Mouse (Mus musculus) cerebellum, postnatal 36 days (tissue): ENCODE data around the gene Hcls1.

ENCODE experiments used
- DNase-seq, 2 experiments: peaks; one replicate each; pipeline ENCODE4 v3.0.0; 2021 to 2022; ENCODE audit warnings: mixed read lengths in 2 of 2

The Hcls1 gene

DNA sequence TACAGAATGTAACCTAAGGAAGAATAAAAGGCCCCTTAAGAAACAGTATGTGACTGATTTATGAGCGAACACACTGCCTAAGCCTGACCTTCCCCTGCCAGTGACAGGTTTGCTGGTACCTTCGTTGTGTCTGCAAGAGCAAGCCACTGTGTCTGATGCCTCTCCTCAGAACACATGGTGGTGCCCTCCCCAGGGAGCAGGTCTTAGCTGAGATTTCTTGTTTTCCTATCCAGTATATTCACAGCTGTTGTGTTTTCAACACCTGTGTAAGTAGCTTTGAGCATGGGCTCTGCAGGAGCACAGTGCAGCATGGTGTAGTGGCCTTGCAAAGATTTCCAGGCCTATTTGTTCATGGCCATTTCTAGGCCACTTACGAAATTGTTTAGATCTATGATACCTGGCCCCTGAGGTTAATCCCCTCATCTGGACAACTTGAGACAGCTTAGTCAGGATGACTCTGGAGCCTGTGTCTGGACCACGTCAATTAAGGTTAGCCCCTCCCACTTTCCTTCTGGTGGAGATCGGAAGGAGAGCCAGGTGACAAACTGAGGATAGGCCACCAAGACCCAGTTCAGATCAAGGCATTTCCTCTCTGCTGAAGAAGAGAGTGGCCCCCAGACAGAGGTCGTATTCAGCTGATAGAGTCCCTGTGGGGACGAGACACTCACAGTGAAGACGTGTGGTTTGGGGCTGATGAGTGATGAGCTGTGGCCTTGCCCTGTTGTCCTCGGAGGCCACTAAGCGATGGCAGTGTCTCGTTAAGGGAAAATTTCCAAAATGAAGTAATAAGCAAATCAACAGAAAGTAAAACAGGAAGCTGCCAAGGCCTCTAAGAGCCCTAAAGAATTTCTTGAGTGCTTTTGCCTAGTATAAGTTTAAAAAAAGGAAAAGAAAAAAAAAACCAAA is 4.3 kb upstream of the Hcls1 start:
- DNase-seq: no peak

DNA sequence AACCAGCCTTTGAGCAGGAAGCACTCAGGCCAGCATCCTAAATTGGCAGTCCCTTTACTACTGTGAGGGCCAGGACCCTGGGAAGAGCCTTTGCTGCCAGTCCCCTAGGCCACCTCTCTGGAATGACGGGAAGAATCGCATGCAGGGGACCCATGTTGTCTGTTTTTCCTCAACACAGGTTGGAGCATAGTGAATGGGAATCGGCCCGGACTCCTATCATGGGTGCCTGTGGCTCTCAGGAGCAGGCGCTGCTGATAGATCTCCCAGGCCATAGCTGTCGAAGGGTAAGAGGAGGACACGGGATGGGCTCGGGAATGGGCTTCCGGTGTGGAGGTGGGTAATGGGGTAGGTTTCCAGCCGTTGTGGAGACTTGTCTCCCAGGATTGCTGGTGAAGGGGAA is 3.4 kb upstream of the Hcls1 start:
- DNase-seq: no peak

DNA sequence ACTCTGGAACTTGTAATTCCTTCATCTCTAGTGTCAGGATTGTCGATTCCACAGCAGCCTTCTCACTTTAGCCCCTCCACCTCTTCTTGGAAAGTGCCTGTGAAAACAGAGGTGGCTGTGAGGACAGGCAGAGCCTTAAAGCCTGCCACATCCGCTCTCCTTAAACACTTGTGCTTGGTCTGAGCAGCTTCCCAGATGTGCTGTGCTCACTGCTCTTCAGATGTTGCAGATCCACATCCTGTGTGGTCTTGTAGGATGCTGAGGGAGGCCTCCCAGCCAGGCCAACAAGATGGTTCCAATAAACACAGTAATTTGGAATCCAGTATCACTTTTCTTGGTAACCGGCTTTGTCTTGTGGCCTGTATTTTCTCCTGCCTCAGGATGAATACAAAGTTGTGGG is 2.8 kb upstream of the Hcls1 start:
- DNase-seq: no peak

DNA sequence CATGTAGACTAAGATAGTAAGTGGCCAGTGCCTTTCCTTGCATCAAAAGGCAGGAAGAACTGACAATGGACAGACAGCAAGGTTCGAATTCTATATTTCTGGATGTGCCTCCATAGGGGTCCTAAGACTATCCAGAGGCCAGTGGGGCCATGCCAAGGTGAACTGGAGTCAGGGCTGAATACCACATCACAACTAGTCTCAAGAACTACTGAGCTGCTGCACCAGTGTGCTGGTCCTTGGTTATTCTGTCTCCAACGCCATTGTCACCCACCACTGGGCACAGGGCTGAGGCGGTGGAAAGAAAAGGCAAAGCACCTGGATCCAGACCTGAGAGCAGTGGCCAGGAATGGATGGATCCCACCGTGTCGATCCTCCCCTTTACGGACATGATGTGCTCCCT is 2.2 kb upstream of the Hcls1 start:
- no peak for DNase-seq

DNA sequence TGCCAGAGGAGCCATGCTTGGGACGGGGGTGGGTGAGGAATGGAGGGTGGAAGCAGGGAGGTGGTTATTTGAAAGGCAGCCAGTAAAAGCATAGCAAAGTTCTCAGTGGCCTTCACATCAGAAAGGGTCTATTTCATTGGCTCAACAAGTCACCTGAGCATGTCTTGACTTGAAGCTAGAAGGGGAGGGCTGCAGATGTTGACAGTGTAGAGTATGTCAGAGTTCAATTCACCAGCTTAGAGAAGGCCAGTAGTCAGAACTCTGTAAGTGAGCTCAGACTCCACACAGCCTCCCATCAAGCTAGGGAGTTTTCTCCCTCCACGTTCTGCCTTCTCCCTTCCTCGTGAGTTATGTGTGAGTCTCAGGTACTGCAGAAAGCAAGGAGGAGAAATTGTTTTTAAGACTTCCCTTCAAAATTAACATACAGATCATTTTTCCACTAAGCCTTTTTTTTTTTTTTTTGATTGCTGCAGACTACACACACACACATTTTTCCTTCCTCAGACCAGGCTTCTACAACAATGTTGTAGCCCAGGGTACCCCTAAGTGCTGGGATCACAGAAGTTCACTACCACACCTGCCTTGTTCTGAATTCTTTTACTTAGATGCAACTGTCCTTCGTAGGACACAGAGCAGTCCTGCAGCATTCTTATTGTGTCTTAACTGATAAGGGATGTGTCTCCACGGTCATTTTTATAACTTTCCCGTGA is 497 bp upstream of the Hcls1 start:
- DNase-seq: no peak

DNA sequence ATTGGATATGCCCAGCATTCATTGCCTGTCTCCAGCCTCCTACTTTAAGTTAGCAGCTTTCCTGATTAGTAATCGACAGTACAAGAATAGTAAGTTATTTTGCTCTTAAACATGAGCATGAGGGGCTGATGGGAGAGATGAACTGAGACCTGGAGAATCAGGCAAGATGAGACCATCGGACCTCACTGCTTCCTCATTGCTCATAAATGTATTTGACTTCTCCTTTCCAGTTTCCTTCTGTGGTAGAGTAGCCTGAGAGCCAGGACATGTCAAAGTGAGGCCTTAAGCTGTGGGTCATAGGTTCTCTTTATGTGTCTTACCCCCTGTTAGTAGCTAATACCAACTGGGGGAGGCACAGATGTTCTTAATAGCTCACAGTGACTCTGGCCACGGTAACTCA is 1.0 kb downstream of the Hcls1 start:
- DNase-seq: no peak

DNA sequence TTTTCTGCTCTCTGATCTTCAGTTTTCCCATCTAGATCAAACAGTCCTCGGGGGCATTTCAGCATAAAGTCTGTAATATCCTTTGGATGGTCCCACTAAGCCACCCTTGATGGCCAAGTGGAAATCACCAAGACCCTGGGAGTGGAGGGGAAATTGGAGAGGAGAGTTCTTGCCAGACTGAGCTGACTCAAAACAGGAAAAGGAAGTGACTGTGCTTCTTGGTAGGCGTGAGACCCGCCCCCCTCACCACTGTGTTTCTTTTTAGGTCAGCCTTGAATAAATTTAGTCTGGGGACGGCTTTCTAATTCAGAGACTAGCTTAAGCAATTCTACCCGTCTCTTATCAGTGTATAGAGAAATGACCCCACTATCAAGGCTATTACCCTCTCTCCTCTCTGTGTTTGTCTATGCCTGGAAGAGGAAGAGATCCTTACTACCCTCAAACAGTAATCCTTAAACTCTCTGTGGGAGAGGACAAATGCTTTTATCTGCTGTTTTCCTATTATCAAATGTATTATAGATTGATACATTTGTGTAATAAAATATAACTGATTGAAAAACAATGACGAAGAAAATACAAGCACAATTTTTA is 6.4 kb downstream of the Hcls1 start:
- DNase-seq: no peak

DNA sequence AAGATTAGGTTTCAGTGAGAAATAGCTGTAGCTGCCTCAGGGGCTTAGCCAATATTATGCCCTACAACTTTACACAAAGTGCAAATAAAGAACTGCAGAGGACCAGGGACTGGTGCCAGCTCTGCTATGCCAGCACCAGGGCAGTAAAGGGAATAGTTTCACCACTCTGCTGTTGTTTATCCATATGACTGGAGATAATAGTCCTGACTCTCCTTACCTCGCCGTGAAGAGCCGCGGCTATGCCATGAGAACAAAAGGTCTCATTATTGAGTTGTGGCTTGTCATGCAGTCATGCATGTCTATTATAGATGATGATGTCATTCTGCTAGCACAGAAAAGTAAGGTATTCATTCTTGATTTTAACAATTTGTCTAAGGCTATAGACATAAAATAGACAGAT is 7.1 kb downstream of the Hcls1 start:
- DNase-seq: no peak

DNA sequence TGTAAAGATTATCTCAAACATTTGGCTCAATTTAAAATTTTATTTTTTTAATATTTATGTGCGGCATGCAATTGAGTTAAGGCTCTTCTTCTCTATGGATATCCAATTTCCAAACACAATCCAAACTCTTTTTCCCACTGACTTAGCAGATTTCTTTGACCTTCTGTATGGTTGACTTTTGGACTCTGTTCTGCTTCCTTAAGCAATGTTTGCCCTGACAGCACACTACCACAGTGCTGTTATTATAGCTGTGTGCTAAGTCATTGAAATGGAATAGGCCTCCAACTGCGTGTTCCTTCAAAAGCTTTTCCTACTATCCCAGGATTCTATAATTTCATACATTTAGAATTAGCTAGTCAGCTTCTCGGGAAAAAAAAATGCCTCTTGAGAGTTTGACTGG is 8.8 kb downstream of the Hcls1 start:
- no peak for DNase-seq

DNA sequence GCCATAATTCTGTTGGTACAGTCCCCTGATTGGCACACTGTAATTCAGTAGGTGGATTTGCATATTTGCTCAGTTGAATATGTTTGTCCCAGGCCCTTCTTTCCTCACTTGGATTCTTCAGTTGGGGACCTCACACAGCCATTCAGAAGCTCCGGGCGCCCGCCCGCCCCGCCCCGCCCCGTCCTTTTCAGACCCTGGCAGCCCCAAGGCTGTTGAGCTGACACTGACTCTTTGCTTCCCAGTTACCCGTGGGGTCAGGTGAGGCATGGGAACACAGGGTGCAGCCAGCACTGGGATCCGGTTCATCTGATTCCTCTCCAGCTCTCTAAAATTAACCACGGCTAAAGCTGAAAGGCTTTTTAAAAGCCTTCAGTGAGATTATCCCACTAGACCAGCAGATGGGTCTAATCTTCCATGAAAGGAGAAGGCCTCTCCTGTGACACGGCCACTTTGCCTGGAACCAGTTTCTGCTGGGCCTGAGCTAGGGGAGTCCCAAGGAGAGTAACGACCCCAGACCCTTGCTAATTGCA is 10.2 kb downstream of the Hcls1 start:
- peak; percentile 18 to 38 for DNase-seq

DNA sequence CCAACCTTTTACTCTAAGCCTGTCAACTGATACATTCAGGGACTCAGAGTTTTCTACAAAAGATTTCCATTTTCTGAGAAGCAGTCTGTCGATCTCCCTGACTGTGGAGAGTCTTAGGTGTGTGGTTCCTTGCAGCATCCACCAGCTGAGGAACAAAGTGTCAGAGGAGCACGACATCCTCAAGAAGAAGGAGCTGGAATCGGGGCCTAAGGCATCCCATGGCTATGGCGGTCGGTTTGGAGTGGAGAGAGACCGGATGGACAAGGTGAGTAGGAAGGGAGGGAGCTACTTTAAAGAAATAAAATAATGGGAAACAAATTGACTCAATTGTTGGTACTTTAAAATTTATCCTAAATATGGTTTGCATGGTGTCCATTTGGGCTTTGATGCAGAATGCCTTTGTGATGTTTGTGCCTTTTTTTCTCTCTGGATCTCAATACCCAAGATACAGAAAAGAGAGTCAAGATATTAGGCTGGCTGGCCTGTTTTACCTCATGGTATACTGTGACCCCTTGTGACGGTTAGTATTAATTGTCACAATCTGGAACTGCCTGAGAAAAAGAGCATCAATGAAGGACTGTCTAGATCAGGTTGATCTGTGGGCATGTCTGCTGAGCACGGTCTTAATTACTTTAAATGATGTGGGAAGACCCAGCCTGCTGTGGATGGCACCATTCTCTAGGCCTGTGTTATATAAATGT is 11.8 kb downstream of the Hcls1 start:
- no peak for DNase-seq

DNA sequence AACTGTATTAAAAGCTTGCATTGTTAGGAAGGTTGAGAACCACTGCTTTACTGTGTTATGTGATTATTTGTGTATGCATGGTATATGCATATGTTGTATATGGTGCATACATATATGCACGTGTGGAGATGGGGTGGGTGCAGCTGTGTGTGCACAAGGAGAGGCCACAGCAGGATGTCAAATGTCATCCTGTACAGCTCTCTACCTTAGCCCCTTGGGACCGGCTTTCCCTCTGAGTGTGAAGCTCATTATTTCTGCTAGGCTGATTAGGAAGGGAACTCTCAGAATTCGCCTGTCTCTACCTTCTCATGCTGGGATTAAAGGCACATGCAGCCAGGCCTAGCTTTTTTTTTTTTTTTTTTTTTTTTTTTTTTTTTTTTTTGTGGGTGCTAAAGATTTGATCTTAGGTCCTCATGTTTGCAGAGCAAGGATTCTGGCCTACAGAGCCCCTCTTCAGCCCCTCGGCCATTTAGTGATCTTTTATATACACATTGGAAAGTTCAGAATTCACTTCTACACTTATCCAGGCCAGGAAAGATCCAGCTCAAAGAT is 12.9 kb downstream of the Hcls1 start:
- DNase-seq: no peak

DNA sequence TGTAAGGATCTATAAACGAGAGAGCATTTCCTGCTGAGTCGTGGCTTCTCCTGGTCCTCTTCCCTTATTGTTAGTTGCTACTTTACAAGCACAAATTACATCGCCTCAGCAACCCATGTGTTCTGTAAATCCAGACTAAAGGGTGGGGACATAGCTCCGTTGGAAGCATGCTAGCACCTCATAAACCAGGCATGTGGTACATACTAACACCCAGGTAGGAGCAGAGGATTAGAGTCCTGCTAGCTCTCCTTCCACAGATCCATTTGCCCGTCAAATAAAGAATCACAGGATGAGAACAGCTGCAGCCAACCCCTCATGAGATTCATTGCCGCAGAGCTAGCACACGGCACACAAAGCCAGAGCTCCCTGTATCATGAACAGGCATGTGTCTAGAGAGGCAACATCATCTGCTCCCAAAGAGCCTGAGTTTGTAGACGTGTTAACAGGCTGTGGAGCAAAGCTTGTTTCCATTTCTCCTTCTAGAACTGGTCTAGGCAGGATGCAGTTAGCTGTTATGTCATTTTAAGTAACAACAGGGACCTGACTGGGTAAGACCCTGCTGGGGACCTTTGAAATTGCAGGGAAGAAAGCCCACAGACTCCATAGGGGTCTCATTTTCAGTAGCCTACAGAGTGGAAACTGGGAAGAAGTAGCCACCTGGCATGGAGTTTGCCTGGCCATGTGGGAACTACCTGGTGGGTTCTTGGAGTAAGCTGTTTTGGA is 15.0 kb downstream of the Hcls1 start:
- DNase-seq: no peak

DNA sequence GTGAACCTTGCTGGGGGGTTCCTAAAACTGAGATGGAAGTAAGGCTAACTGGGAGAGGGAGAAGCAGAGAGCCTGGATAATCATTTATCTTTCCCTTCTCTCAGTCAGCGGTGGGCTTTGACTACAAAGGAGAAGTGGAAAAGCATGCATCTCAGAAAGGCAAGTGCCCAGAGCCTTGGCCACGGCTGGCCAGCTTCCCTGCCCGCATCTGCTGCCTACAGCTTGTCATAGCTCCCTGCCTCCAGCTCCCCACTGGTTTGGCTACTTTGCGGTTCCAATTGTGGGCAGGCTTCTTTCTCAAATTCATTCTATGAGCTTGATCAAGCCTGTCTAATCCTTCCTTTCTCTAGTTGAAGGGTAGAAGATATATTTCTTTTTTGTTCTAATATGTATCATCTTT is 16.2 kb downstream of the Hcls1 start:
- peak; percentile 42 to 52 for DNase-seq

DNA sequence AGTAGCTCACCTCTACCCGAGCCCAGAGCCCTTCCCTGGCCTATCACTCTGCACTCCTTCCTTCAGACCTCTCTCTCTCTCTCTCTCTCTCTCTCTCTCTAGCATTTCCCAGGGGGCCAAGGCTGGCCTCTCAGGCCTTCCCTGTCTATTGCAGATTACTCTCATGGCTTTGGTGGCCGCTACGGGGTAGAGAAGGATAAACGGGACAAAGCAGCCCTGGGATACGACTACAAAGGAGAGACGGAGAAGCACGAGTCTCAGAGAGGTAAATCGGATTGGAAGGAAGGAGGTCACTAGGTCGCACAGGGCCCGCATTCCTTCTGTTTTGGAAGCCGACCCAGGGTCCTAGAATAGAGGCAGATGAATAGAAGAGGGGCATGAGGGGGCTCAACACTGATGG is 20.3 kb downstream of the Hcls1 start:
- peak in 1 of 2 experiments; percentile 0 for DNase-seq

DNA sequence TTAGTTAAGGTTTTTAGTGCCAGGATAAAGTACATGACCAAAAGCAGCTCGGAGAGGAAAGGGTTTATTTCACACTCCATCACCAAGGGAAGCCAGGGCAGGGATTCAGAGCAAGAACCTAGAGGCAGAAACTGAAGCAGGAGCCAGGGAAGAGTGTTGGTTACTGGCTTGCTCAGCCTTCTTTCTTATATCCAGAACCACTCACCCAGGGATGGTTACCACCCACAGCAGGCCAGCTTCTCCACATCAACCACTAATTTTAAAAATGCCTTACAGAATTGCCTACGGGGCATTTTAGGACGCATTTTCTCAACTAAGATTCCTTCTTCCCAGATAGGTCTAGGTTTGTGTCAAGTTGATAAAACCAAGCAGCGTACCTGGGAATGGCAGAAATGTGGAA is 28.6 kb downstream of the Hcls1 start:
- no peak for DNase-seq

DNA sequence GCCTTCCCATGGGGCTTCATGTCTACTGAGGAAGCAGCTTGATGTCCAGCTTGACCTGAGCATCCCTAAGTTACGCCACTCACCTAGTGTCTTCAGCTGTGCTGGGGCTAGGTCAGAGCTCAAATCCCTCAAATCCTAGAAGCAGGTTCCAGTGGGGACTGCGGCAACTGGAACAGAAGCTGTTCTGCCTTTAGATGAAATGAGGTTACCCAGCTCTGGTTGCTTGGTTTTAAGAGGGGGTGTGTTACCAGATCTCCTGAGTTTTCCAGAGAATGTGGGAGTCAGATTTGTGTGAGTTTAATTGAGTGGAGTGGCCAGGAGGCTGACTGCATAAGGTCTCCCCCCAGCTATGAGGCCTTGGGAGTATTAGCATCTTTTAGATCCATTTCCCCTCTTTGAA is 44.3 kb downstream of the Hcls1 start:
- no peak for DNase-seq

DNA sequence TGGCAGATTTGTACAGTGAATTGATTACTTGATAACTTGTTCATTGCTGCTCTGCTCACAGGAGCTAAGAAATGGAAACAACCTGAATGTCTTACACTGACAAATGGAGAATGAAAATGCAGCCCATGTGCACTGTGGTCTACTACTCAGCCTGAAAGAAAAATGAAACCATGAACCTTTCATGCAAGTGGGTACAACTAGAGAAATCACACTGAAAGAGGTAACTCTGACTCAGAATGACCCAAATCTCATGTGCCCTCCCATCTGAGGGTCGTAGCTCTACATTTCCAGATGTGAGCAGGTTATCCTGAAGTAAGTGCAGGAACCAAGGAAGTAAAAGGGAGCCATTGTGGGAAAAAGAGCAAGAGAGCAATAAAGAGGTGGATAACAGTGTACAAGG is 49.0 kb downstream of the Hcls1 start:
- no peak for DNase-seq

DNA sequence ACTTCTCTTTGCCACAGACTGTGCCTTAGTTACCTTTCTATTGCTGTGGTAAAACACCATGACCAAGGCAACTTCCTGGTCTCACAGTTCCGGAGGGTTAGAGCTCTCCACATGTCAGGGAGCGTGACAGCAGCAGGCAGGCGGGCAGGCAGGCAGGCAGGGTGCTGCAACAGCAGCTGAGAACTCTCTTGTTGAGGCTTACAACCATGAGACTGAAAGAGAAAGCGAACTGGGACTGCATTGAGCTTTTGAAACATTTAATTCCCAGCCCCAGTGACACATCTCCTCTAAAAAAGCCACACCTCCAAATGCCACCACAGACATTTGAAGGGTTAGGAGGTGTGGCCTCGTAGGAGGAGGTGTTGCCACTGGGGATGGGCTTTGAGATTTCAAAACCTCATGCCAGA is 50.9 kb downstream of the Hcls1 start:
- no peak for DNase-seq

DNA sequence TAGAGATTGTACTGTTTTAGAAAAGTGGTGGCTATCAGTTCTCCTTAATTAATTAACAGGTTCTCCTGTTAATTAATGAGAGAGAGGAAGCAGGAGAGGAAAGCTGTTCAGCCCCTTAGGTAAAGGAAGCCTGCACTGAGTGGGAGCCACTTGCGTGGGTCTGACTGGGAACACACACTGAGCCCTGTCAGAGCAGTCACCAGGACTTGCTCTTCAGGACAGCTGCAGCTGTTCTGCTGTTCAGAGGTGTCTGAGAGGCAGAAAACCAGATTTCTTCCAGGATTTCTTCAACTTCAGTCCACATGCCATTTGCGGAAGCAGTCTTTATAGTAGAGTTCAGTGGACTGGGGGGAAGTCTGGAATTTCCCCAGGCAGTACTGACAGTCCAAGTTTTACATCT is 52.6 kb downstream of the Hcls1 start:
- DNase-seq: no peak

DNA sequence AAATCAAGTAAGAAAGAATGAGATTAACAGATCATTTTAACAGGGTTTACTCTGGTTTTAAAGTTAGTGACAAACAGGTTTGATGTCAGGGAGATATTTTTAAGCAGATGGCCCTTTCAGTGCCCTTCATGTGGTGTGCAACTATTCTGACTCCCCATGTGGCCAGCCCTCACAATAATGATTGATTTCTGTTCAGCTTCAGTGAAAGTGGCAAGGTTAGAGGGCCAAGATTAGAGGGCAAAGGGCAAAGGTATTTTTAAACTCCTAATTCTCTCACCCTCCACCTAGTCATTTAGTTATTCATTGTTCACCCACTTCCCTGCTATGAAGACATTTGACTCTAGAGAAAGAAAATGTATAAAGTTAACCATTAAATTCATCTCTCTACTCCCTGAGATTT is 53.3 kb downstream of the Hcls1 start:
- DNase-seq: no peak

DNA sequence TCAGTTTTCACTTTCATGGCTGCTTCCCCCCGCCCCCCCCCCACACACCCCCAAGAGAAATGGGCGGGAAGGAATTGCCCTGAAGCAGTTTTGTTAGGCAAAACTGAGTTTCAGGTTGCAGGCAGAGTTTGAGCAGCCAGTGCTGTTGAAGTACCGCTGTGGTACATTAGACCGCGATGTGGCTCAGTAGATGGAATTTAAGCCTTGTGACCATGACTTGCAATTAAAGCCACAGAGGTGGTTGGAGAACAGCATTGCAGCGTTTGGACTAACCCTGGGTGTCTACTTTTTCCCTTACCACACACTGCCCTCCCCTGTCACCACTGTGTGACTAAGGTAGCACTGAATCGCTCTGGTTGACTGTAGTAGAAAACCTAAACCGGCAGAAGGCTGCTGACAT is 54.7 kb downstream of the Hcls1 start:
- DNase-seq: no peak
